Mouse (Mus musculus): ENCODE results near the gene Rorb.

Gene Rorb

DNA sequence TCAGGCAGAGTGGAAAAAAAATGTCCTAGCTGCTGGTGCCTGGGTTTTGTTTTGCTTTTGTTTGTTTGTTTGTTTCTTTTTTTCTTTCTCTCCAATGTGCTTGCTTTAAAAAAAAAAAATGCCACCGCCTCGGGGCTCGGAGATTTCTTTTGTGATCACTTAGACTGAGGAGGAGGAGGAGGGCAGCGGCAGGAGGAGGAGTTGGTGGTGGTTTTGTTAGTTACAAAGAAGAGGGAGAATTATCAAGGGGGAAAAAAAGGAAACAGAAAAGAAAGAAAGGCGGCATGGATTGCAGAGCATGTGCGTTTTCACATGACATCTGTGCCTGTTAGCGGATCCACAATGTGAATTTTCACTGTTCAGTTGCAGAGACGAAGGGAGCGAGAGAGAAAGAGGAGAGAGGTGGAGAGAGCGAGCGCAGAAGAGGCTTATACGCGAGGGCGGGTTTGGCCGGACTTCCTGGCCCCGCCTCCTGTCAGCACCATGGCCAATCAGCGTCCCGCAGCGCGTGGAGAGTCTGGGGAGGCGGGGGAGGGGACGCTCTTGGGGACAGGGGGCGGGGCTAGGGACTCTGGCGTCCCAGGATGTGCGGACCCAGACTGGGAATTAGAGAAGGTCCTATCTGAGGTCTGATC lies at the start of gene Rorb:
Rorb (minus strand) TSS at position 404 of the 635 bp plus-strand sequence.
- in situ Hi-C loops (cut with MboI, MseI): no loop called here

DNA sequence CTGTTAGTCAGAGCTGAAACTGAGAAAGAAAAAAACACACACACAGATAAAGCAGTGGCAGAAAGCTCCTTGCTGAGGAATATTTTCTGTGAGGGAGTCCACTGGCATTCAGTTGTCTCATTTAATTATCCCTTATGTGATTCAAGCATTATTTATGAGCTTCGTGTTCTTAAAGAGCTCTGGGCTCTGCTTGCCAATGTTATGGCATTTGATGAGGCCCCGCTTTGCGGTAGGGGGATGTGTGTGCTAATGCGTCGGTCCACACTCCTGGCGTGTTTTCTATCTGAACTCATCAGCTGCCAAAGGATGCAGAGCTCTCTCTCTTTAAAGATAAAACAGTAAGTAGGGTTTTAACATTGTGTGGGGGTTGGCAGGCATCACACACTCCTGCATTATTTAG lies 37.9 kb upstream of the Rorb start:
- in situ Hi-C loops (cut with MboI, MseI): no loop called here

DNA sequence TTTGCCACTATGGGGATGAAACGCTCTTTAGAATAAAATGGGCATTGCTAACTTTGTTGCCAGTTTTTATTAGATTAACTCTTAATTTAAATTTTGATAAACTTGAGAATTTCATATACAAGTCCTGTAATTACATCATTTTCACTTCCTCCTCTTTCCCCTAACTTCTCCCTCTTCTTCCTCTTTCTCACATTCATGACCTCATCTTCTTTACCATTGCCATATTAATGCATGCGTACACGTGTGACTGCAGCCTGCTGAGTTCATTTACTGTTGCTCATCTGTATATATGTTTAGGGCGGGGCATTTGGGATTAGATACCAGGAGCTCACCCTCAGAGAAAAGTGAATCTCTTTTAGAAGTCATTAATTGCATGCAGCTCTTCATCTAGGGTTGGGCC lies 33.5 kb upstream of the Rorb start:
- in situ Hi-C loops (cut with MboI, MseI): no loop called here

- in situ Hi-C loops (cut with MboI, MseI): loop anchor here in 1 of 2 experiments (10.0 kb wide), 1 partner anchor 1208 kb away; no protein-coding TSS in a partner anchor
Observed at GRCm38 (mm10) chr19:19136856-19137255, 25.9 kb upstream of the Rorb start.

GRCm38 (mm10) chr19:19135838-19136237 lies 24.8 kb upstream of the Rorb start:
- in situ Hi-C loops (cut with MboI, MseI): loop anchor here in 1 of 2 experiments (10.0 kb wide), 1 partner anchor 1209 kb away; no protein-coding TSS in a partner anchor

- in situ Hi-C loops (cut with MboI, MseI): no loop called here
Observed at GRCm38 (mm10) chr19:19122324-19122723, 11.3 kb upstream of the Rorb start.

GRCm38 (mm10) chr19:19112180-19112579 lies 1.2 kb upstream of the Rorb start:
- in situ Hi-C loops (cut with MboI, MseI): no loop called here

DNA sequence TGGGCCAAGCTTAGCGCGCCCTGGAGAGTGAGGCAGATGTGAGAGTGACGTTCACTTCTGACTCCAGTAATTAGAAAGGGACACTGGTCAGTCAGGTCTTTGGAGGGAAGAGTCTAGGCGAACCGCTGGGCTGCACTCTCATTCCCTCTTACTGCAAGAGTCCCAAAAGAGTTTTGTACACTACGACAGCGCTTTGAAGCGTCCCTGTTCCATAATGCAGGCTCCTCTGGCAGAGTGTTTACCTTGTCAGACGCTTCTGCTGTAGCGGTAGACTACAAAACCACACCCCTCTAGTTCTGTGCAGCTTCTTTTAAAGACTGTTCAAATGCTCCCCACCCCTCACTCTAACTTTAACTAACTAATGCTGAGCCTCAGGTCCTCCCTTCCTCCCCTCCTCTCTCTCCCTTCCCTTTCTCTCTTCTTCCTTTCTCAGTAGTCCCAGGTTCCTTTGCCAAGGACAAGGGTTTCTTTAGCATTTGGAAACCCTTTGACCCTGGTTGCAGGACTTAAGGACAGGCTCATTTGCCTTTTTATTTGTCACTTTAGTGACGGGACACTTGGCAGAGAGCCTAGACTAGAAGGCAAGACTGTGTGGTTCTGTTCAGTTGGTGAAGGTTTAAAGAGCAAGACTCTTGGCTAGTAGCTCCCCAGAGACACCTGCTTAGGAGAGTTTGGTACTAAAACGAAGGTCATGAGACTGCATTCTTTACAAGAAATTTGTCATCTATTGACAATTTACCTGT lies 603 bp upstream of the Rorb start:
- in situ Hi-C loops (cut with MboI, MseI): no loop called here

- in situ Hi-C loops (cut with MboI, MseI): no loop called here
Observed at GRCm38 (mm10) chr19:19110011-19110768, 806 bp downstream of the Rorb start.

DNA sequence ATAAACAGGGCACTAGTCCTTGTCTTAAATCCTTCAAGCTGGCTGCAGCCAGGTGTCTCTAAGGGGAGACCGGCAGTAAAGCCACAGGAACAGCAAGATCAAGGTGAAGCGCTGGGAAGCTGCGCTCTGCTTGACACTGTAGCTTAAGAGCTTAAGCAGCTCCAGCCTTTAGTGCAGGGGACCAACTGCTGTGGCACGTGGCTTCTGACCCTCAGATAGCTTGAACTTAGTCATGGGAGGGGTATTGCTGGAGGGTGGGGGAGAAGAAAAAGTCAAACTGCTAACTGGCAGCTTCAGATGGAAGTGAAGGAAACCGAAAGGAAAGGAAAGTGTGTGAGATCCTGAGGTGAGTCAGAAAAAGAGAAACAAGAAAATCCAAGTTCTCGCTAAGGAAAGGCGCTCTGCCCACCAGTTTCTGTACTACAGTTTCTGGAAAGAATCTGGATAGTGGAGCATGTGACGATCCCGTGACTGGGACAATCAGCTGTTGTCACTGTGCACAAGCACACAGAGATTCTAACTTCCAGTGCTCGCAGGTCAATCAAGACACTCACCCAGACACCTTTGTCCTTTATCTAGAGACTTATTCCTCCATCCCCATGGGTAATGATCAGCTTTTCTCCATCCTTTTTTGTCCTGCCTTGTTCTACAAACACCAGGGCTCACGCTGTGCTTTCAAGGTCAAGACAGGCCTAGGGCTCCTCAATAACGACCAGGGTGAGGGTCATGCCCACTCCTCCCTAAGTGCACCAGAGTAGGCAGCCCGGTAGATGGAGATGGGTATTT lies 2.2 kb downstream of the Rorb start:
- in situ Hi-C loops (cut with MboI, MseI): no loop called here

DNA sequence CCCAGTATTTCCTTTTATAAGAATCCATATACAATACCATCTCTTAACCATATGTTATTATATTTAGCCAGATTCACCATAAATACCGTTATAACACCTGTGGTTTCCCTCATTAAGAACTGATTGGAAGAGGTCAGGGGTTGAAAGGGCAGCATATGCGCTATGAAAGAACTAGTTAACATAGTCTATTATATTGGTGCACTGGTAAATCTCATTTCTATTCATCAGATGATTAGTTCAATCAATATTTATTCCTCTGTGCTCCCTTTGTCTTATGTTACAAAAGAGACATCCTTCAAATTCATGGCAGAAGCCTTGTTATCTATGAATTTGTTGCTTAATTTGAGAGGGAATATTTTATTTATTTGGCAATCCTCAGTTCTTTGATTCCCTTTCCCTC lies 6.4 kb downstream of the Rorb start:
- in situ Hi-C loops (cut with MboI, MseI): no loop called here

DNA sequence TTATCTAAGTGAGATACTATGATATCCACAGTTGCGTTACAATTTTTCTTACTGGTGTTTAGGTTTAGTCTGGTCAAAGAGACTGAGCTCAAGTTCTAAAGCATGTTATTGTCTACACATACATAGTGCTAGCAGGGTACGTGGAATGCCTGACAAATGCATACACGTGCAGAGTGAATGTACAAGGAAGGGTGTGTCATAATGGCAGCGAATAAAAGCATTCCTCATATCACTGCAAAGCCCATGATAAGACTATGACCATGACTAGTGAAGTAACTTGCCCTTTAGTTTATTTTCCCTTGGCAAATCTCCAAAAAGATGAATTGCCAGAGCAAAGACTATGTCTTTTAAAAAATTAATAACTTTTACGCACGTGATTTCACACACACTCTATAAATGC lies 13.8 kb downstream of the Rorb start:
- in situ Hi-C loops (cut with MboI, MseI): no loop called here

- in situ Hi-C loops (cut with MboI, MseI): no loop called here
Observed at GRCm38 (mm10) chr19:19089427-19089826, 21.6 kb downstream of the Rorb start.

DNA sequence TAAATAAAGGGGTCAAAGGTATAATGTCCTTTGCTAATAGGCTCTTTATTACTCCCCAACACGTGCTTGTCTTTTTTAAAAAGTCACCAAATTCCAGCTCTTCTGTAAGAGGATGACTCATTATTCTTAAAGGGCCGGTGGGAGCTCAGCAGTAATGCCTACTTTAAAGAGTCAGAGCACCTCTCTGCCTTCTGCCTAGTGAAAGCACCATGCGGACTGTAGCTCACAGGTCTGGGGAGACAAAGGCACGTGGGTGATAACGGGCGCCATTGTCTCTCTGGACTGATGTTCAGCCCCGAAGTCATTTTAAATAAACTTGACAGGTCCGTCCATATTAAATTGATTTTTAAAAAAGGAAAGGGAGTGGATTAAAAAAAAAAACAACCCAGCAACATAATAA lies 33.1 kb downstream of the Rorb start:
- in situ Hi-C loops (cut with MboI, MseI): no loop called here

GRCm38 (mm10) chr19:19074756-19075155 lies 36.2 kb downstream of the Rorb start:
- in situ Hi-C loops (cut with MboI, MseI): no loop called here

GRCm38 (mm10) chr19:19058710-19059398 lies 52.1 kb downstream of the Rorb start:
- in situ Hi-C loops (cut with MboI, MseI): no loop called here

DNA sequence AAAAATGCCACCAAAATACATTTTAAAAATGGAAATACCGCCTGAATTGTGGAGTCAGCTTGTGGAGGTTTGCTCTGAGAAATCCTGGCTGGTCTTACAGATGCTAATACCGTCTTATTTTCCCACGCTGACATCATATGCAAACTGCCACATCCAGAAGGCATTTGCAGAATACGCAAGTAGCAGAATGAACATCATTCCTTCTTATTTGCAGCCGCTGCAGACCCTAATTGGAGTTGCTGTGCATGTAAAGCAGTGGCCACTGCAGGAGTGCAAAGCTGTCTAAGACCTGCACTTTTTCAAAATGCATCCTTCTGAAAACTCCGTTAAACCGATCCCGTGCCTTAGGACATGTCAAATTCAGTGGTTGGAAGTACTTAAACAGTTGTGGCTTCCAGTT lies 52.8 kb downstream of the Rorb start:
- in situ Hi-C loops (cut with MboI, MseI): no loop called here

GRCm38 (mm10) chr19:19043138-19043537 lies 67.9 kb downstream of the Rorb start:
- in situ Hi-C loops (cut with MboI, MseI): no loop called here

DNA sequence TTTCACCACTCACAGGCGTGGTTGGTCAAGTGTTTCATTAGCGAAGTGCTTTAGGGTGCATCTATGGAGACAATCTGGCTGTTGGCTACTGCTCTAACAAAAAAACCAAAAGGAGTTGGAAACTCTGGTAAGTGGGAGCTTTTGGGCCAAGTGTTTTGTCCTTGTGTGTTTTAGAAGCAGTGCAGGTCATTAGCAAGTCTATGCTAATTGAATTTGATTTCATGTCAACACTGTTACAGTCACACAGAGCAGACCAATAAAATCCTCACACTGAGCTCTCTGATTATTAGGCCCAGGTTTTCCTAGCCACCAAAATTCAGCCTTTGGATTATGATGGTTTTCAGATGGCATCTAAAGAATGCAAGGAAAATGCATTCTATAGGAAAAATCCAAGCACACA lies 70.2 kb downstream of the Rorb start:
- in situ Hi-C loops (cut with MboI, MseI): no loop called here

DNA sequence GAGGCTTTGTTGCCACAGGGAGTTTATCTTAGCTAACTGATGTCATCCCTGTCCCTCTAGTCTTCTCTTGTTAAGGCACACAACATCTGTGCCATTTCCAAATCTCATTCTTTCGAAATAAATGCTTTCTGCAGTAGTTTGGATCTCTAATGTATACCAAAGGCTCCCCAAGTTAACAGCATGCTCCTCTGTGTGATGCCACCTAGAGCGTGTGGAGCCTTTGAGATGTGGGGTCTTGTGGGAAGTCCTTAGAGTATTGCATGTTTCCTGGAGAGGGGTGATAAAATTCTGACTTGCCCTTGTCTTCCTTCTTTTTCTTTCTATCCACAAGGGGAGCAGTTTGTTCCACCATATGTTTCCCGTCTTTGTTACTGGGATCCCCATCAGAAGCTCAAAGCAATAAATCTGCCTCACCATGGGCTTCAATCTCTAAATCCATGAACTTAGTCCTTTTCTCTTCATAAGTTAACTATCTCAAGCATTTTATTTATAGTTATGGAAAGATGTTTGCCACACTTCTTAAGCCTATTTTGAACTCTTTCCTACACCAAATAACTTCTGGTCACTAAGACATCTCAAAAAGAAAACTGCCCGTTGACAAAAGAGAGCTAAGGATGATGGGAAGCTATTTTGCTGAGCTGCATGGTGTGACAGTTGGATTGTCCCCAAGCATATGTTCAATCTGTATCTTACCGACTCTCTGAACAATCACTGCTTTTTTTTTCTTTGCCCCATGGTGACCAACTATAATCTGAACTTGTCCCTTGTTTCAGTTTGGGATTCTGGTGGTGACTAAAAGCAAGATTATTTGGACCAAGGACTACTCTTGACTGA lies 76.3 kb downstream of the Rorb start:
- in situ Hi-C loops (cut with MboI, MseI): no loop called here
